Mouse (Mus musculus) gonadal fat pad, adult 2 months (tissue): ENCODE results near the gene Cped1. TPM values are rescaled to one million over a fixed set of nuclear protein-coding genes. Genes with fewer than 3 reads are reported as not detected.
"Not testable (repeated sequence)": the region's sequence is repeated elsewhere in the genome, so short reads cannot be mapped to it uniquely, and the experiment has no call there.

Experiments used
- DNase-seq: peaks from one replicate; pipeline ENCODE4 v3.0.0-alpha.2; 2012; ENCODE audit warnings: low read depth
- polyA plus RNA-seq: library from polyadenylated mRNA; depleted of rRNA; stranded (reverse); fragments of >200 nt; gene quantifications from 2 replicates; pipeline ENCODE4 v1.2.3, GENCODE M21; 2012

The Cped1 gene
- polyA plus RNA-seq, 1 experiment, result 31.6 TPM

GRCm38 (mm10) chr6:22078686-22079264 is 93.1 kb downstream of the Cped1 start:
- DNase-seq, result no peak

- no peak for DNase-seq
Measured at GRCm38 (mm10) chr6:22086056-22086455, 100.3 kb downstream of the Cped1 start.

- DNase-seq, result no peak
Measured at GRCm38 (mm10) chr6:22088346-22089064, 102.8 kb downstream of the Cped1 start.

GRCm38 (mm10) chr6:22091773-22092172 is 106.1 kb downstream of the Cped1 start:
- DNase-seq, result no peak

- no peak for DNase-seq
Measured at GRCm38 (mm10) chr6:22093792-22094191, 108.1 kb downstream of the Cped1 start.

- no peak for DNase-seq
Measured at GRCm38 (mm10) chr6:22097709-22098108, 112.0 kb downstream of the Cped1 start.

- no peak for DNase-seq
Measured at GRCm38 (mm10) chr6:22099832-22100231, 114.1 kb downstream of the Cped1 start.

GRCm38 (mm10) chr6:22101939-22102338 is 116.2 kb downstream of the Cped1 start:
- no peak for DNase-seq

GRCm38 (mm10) chr6:22102752-22103151 is 117.0 kb downstream of the Cped1 start:
- DNase-seq, result no peak

- no peak for DNase-seq
Measured at GRCm38 (mm10) chr6:22103713-22104112, 118.0 kb downstream of the Cped1 start.

GRCm38 (mm10) chr6:22104211-22104610 is 118.5 kb downstream of the Cped1 start:
- DNase-seq, result peak; percentile 65

GRCm38 (mm10) chr6:22114079-22114478 is 128.4 kb downstream of the Cped1 start:
- DNase-seq, result no peak

GRCm38 (mm10) chr6:22116679-22117078 is 131.0 kb downstream of the Cped1 start:
- no peak for DNase-seq

- DNase-seq, result no peak
Measured at GRCm38 (mm10) chr6:22122080-22122479, 136.4 kb downstream of the Cped1 start.

GRCm38 (mm10) chr6:22122693-22123092 is 137.0 kb downstream of the Cped1 start:
- no peak for DNase-seq

- no peak for DNase-seq
Measured at GRCm38 (mm10) chr6:22123332-22123731, 137.6 kb downstream of the Cped1 start.

- not testable (repeated sequence) for DNase-seq
Measured at GRCm38 (mm10) chr6:22124575-22125330, 139.0 kb downstream of the Cped1 start.

- peak; percentile 31 for DNase-seq
Measured at GRCm38 (mm10) chr6:22135038-22135631, 149.4 kb downstream of the Cped1 start.

GRCm38 (mm10) chr6:22136805-22137204 is 151.1 kb downstream of the Cped1 start:
- no peak for DNase-seq

GRCm38 (mm10) chr6:22140786-22141185 is 155.1 kb downstream of the Cped1 start:
- peak; percentile 27 for DNase-seq

GRCm38 (mm10) chr6:22147236-22147635 is 161.5 kb downstream of the Cped1 start:
- no peak for DNase-seq

GRCm38 (mm10) chr6:22148511-22148910 is 162.8 kb downstream of the Cped1 start:
- DNase-seq, result no peak
